In the genomic region with DNA sequence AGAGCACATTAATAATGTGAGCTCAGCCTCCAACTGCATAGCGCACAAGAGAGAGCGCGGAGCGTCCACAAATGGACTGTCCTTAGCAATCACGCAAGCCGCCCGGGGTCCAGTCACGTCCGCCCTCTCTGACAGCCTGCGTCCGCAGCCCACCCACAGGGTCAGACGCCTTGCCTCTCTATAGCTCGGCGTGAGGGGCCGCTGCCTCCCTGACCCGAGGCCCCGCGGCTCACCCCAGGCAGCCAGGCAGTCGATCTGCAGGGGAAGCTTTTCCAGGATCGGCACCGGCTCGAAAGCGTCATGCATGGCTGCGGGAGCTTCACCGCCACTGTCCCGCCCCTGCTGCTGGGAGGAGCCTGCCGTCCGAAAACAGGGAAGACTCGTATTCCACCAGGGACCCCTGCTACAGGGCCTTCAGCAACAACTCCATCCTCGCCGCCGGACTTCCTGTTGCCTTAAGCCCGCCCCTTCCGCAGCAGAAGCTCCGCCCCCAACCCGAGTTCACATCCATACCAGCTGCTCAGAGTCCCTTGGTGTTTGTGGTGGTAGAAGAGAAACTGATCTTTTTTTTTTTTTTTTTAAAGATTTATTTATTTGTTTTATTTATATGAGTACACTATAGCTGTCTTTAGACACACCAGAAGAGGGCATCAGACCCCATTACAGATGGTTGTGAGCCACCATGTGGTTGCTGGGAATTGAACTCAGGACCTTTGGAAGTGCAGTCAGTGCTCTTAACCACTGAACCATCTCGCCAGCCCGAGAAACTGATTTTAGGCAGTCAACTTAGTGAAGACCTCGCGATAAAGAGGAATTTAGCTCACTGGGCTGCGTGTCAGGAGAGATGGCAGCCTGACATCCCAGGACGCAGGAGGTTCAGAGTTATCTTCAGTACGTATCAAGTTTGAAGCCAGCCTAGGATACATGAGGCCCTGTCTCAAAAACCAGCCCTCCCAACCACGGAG, we compare ENCODE assay signal across 8 mouse cellular contexts. TPM values are rescaled to one million over a fixed set of nuclear protein-coding genes. Genes with fewer than 3 reads are reported as not detected.
DNase-seq lines count a peak whose midpoint lies in the region; ATAC-seq lines count a peak whose summit lies in the region.

A gene (minus strand): TSS at position 456 of the 965 bp plus-strand sequence.

- H3K9me3 ChIP-seq in hindbrain, embryonic 11.5 days (ENCODE audit: control insufficient read depth, low read length) = no peaks in the 10 kb centered on the region

- peak within 1 kb of the TSS; percentile 81 for H3K9ac ChIP-seq in hindbrain, embryonic 11.5 days (ENCODE audit: low read depth, low read length)

- peak within 1 kb of the TSS; percentile 32 for H3K27ac ChIP-seq in hindbrain, embryonic 11.5 days (ENCODE audit: low read depth, low read length)

- peak within 1 kb of the TSS; percentile 67 for H3K4me3 ChIP-seq in hindbrain, embryonic 11.5 days (ENCODE audit: low read depth, low read length)

- H3K4me2 ChIP-seq in hindbrain, embryonic 11.5 days (replicated peaks; ENCODE audit: low read depth, low read length) = peak within 1 kb of the TSS; percentile 50

- peak; percentile 88 for DNase-seq in Muller cell, postnatal 12 days (ENCODE audit: inconsistent ontology term)
- DNase-seq in cerebellum, adult 9-11 months = peak; percentile 88
- peak; percentile 81 to 88 for DNase-seq in frontal cortex, adult 2 months (ENCODE audit: extremely low spot score in 1 of 2, low spot score in 1 of 2)
- DNase-seq in hindbrain, embryonic 11.5 days (ENCODE audit: low spot score) = peak; percentile 93
- DNase-seq in layer of hippocampus, postnatal 10 days (ENCODE audit: low spot score in 2 of 2) = peak; percentile 85 to 90
- DNase-seq in lung, postnatal 10 days = peak; percentile 97
- DNase-seq in ovary, postnatal 36 days (ENCODE audit: low spot score) = peak; percentile 86
- peak; percentile 90 for DNase-seq in thymus, postnatal 25 days

- no peaks in the 10 kb centered on the region for H3K27me3 ChIP-seq in hindbrain, embryonic 11.5 days (ENCODE audit: control insufficient read depth, insufficient read depth, low read length)

- peak; percentile 93 for ATAC-seq in hindbrain, embryonic 11.5 days (ENCODE audit: low FRiP score)

- no peaks in the 10 kb centered on the region for H3K4me1 ChIP-seq in hindbrain, embryonic 11.5 days (replicated peaks; ENCODE audit: control insufficient read depth, insufficient read depth, low read length)

- WGBS in hindbrain, embryonic 11.5 days = 11% methylated on average over 44 of the region's 44 CpGs

- peaks cover 5% of the 10 kb centered on the region; the same call in 1 of the 2 replicates for H3K36me3 ChIP-seq in hindbrain, embryonic 11.5 days (ENCODE audit: control insufficient read depth, insufficient read depth, low read length)

RNA-seq across cellular contexts. Expression of the gene that starts here (rescaled TPM):
- polyA plus RNA-seq in frontal cortex, adult 2 months (2012; rRNA removed) = 51.8 and 68.0 TPM in 2 replicates
- polyA plus RNA-seq in hindbrain, embryonic 11.5 days (2014; fragmentation: Nextera tagmentation; extraction: Ambion mirVana) = 35.4 and 39.1 TPM in 2 replicates
- 10 to 100 TPM; 59.3 to 62.1 TPM for total RNA-seq in layer of hippocampus, postnatal 10 days (2021)

Comparison
In these comparisons a context has a peak if more than half of its experiments do, and no peak if none do; other contexts are left out.
1. Peak in every context shown above with its lines: DNase-seq, ATAC-seq, H3K4me3 ChIP-seq and H3K27ac ChIP-seq.